Mouse (Mus musculus): Measurements from ENCODE around the gene Chst15. TPM values are rescaled to one million over a fixed set of nuclear protein-coding genes. Genes with fewer than 3 reads are reported as not detected.

Chst15 gene
- polyA plus RNA-seq, 1 experiment = 5.7 TPM

GRCm38 (mm10) chr7:132237191-132237590, 79.8 kb downstream of the Chst15 start:
- TF ChIP-seq POLR2A (IDR thresholded peaks at IDR 0.05; ENCODE audit: low read depth, low read length) = no peak
- TF ChIP-seq CTCF (IDR thresholded peaks at IDR 0.05; ENCODE audit: extremely low read depth, insufficient read length, insufficient replicate concordance, low read depth, low read length) = no peak
- 0 out of 2 replicates have a peak, but pooled peaks cover 4% of the 10 kb centered on the region for H3K36me3 ChIP-seq (ENCODE audit: control insufficient read depth, insufficient read depth, low read length)
- peaks cover 4% of the 10 kb centered on the region; the same call in 1 of the 2 replicates for H3K4me1 ChIP-seq (ENCODE audit: control insufficient read depth, insufficient read depth, insufficient read length, low read length)
- H3K4me3 ChIP-seq (ENCODE audit: low read depth, low read length) = no peak overlapping the region
- H3K27ac ChIP-seq (ENCODE audit: insufficient read depth, low read depth, low read length) = 0 out of 2 replicates have a peak overlapping the region, but pooled peaks have one; percentile 3
- 77% methylated on average over 4 of the region's 4 CpGs for WGBS
- no peaks in the 10 kb centered on the region for H3K27me3 ChIP-seq (ENCODE audit: control insufficient read depth, insufficient read depth, low read length)

GRCm38 (mm10) chr7:132236789-132237188, 80.2 kb downstream of the Chst15 start:
- 0 out of 2 replicates have a peak, but pooled peaks cover 4% of the 10 kb centered on the region for H3K36me3 ChIP-seq (ENCODE audit: control insufficient read depth, insufficient read depth, low read length)
- H3K27ac ChIP-seq (ENCODE audit: insufficient read depth, low read depth, low read length) = 0 out of 2 replicates have a peak overlapping the region, but pooled peaks have one; percentile 3
- H3K27me3 ChIP-seq (ENCODE audit: control insufficient read depth, insufficient read depth, low read length) = no peaks in the 10 kb centered on the region
- H3K4me1 ChIP-seq (ENCODE audit: control insufficient read depth, insufficient read depth, insufficient read length, low read length) = peaks cover 4% of the 10 kb centered on the region; the same call in 1 of the 2 replicates
- no peak for TF ChIP-seq POLR2A (IDR thresholded peaks at IDR 0.05; ENCODE audit: low read depth, low read length)
- TF ChIP-seq CTCF (IDR thresholded peaks at IDR 0.05; ENCODE audit: extremely low read depth, insufficient read length, insufficient replicate concordance, low read depth, low read length) = no peak
- H3K4me3 ChIP-seq (ENCODE audit: low read depth, low read length) = no peak overlapping the region
- WGBS = 70% methylated on average over 8 of the region's 8 CpGs

GRCm38 (mm10) chr7:132234250-132234649, 82.8 kb downstream of the Chst15 start:
- TF ChIP-seq POLR2A (IDR thresholded peaks at IDR 0.05; ENCODE audit: low read depth, low read length) (no peak), CTCF (IDR thresholded peaks at IDR 0.05; ENCODE audit: extremely low read depth, insufficient read length, insufficient replicate concordance, low read depth, low read length) (no peak)
- Histone ChIP-seq H3K4me1 (ENCODE audit: control insufficient read depth, insufficient read depth, insufficient read length, low read length) (peaks cover 4% of the 10 kb centered on the region; the same call in 1 of the 2 replicates), H3K27me3 (ENCODE audit: control insufficient read depth, insufficient read depth, low read length) (no peaks in the 10 kb centered on the region), H3K4me3 (ENCODE audit: low read depth, low read length) (no peak overlapping the region), H3K36me3 (ENCODE audit: control insufficient read depth, insufficient read depth, low read length) (0 out of 2 replicates have a peak, but pooled peaks cover 4% of the 10 kb centered on the region), H3K27ac (ENCODE audit: insufficient read depth, low read depth, low read length) (no peak overlapping the region)
- WGBS = 76% methylated on average over 3 of the region's 3 CpGs

GRCm38 (mm10) chr7:132233732-132234131, 83.3 kb downstream of the Chst15 start:
- no peak overlapping the region for H3K4me3 ChIP-seq (ENCODE audit: low read depth, low read length)
- H3K36me3 ChIP-seq (ENCODE audit: control insufficient read depth, insufficient read depth, low read length) = 0 out of 2 replicates have a peak, but pooled peaks cover 4% of the 10 kb centered on the region
- WGBS = 70% methylated on average over 4 of the region's 4 CpGs
- H3K27me3 ChIP-seq (ENCODE audit: control insufficient read depth, insufficient read depth, low read length) = no peaks in the 10 kb centered on the region
- peak overlapping the region; percentile 9; the same call in 1 of the 2 replicates for H3K27ac ChIP-seq (ENCODE audit: insufficient read depth, low read depth, low read length)
- H3K4me1 ChIP-seq (ENCODE audit: control insufficient read depth, insufficient read depth, insufficient read length, low read length) = peaks cover 4% of the 10 kb centered on the region; the same call in 1 of the 2 replicates
- TF ChIP-seq POLR2A (IDR thresholded peaks at IDR 0.05; ENCODE audit: low read depth, low read length) (no peak), CTCF (IDR thresholded peaks at IDR 0.05; ENCODE audit: extremely low read depth, insufficient read length, insufficient replicate concordance, low read depth, low read length) (no peak)

DNA sequence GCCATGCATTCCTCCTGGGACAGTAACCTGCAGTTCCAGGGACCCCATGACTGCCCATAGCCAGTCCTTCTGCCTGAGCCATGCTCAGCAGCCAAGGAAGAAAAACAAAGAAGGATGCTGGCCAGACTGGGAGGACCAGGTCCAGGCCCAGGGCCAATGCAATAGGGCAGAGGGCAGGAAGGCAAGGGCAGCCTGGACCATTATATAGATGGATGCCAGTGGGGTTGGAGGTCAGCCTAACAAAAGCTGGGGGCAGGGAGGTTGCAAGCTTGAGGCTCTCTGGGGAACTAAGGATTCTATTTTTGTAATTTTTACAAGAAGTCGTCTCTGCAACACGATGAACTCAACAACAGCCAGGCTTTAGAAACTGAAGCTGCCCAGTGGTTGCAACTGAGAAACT, 84.1 kb downstream of the Chst15 start:
- WGBS = 72% methylated on average over 2 of the region's 2 CpGs
- H3K36me3 ChIP-seq (ENCODE audit: control insufficient read depth, insufficient read depth, low read length) = 0 out of 2 replicates have a peak, but pooled peaks cover under 1% of the 10 kb centered on the region
- no peaks in the 10 kb centered on the region for H3K27me3 ChIP-seq (ENCODE audit: control insufficient read depth, insufficient read depth, low read length)
- no peak for TF ChIP-seq POLR2A (IDR thresholded peaks at IDR 0.05; ENCODE audit: low read depth, low read length)
- TF ChIP-seq CTCF (IDR thresholded peaks at IDR 0.05; ENCODE audit: extremely low read depth, insufficient read length, insufficient replicate concordance, low read depth, low read length) = no peak
- H3K4me3 ChIP-seq (ENCODE audit: low read depth, low read length) = no peak overlapping the region
- no peak overlapping the region for H3K27ac ChIP-seq (ENCODE audit: insufficient read depth, low read depth, low read length)
- peaks cover 4% of the 10 kb centered on the region; the same call in 1 of the 2 replicates for H3K4me1 ChIP-seq (ENCODE audit: control insufficient read depth, insufficient read depth, insufficient read length, low read length)

DNA sequence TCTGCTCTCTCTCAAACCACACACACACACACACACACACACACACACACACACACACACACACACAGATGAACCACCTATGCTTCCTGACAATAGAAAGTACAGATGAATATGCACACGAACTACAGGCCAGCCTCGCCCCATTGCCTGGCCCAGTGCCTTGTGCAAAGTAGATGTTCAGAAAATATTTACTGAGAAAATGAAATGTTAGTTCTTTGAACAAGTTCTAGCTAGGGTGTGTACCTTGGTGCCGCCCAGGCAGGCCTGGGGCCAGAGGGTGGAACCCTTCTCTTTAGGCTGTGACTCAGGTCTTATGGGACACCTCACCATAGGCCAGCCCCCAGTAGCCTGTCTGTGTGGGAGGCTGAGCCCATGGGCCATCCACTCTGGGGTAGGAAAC, 85.6 kb downstream of the Chst15 start:
- TF ChIP-seq CTCF (IDR thresholded peaks at IDR 0.05; ENCODE audit: extremely low read depth, insufficient read length, insufficient replicate concordance, low read depth, low read length) (no peak), POLR2A (IDR thresholded peaks at IDR 0.05; ENCODE audit: low read depth, low read length) (no peak)
- no peaks in the 10 kb centered on the region for H3K36me3 ChIP-seq (ENCODE audit: control insufficient read depth, insufficient read depth, low read length)
- H3K4me3 ChIP-seq (ENCODE audit: low read depth, low read length) = no peak overlapping the region
- no peak overlapping the region for H3K27ac ChIP-seq (ENCODE audit: insufficient read depth, low read depth, low read length)
- no peaks in the 10 kb centered on the region for H3K27me3 ChIP-seq (ENCODE audit: control insufficient read depth, insufficient read depth, low read length)
- 26% methylated on average over 3 of the region's 3 CpGs for WGBS
- H3K4me1 ChIP-seq (ENCODE audit: control insufficient read depth, insufficient read depth, insufficient read length, low read length) = peaks cover 4% of the 10 kb centered on the region; the same call in 1 of the 2 replicates

DNA sequence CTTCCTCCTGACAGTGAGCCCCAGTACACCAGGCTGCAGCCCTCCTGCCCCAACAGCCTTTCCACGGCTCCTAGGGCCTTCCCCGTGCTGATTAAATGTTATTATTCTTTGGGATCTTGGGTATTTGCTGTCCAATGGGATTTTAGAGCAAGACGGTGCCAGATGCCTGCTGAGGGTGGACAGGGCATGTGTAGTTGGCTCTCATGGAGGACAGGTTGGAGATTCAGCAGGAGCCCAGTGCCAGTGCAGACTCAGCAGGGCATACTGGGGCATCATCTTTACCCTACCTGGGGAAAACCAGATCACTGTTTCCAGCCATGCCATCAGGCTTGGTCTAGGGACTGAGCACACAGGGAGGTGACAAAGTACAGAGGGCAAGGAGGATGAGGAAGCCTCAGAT, 86.1 kb downstream of the Chst15 start:
- peaks cover 4% of the 10 kb centered on the region; the same call in 1 of the 2 replicates for H3K4me1 ChIP-seq (ENCODE audit: control insufficient read depth, insufficient read depth, insufficient read length, low read length)
- TF ChIP-seq CTCF (IDR thresholded peaks at IDR 0.05; ENCODE audit: extremely low read depth, insufficient read length, insufficient replicate concordance, low read depth, low read length) (no peak), POLR2A (IDR thresholded peaks at IDR 0.05; ENCODE audit: low read depth, low read length) (no peak)
- H3K27ac ChIP-seq (ENCODE audit: insufficient read depth, low read depth, low read length) = no peak overlapping the region
- WGBS = 80% methylated on average over 3 of the region's 3 CpGs
- no peak overlapping the region for H3K4me3 ChIP-seq (ENCODE audit: low read depth, low read length)
- H3K36me3 ChIP-seq (ENCODE audit: control insufficient read depth, insufficient read depth, low read length) = no peaks in the 10 kb centered on the region
- H3K27me3 ChIP-seq (ENCODE audit: control insufficient read depth, insufficient read depth, low read length) = no peaks in the 10 kb centered on the region

Measured in small intestine, adult 2 months (tissue).